Mouse (Mus musculus) mature B cell (primary cell): Measurements from ENCODE around the gene Pik3ip1.

Experiments
- in situ Hi-C: fragments of 300-500 bp; cut with MboI; formaldehyde crosslinking; loops from 2 replicates; pipeline ENCODE4 v1.14.3; 2019

The Pik3ip1 gene

DNA sequence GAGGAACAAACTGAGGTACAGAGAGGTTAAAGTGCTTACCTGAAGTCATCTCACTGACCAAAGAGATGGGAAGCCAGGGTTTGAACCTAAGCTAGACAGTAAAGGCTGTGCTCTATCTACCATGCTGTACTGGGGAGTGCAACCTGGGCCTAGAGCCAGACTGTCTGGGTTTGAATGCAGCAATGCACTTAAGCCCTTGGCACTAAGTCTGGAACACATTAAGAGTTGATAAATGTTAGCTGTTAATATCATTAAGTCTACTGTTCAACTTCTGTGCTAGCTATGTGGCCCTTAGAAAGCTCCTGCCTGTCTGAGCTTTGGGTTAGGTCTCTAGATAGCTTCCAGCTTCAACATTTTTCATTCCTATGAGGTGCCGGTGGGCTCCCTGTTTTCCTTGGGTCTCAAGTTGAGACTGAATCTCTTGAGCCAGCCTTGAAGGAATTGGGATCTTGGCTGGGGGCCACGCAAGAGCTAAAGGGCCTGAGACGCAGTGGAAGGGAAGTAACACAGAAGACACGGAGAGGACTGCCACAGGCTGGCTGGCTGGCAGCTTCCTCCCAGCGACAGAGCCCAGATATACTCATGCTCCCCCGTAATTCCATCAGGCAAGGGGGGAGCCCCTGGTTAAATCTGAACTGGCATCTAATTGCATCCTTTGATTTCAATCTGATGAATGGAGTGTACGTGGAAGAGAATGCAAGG is 43.5 kb downstream of the Pik3ip1 start:
- in situ Hi-C loops = no loop called here

DNA sequence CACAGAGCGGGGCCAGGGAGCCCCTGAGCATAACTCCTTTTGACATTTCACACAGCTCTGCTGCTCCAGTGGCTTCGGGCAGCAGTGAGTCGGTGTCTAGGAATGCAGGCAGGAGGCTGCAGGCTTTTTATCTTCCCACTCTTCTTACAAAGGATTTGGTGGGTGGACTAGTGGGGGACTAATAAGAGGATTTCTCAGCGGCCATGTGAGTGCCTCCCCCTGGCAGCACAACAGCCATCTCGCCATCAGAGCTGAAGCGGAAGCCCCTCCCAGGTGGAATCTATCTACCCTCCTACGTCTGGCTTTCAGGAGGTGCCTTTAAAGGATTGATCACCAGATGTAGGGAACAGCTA is 44.1 kb downstream of the Pik3ip1 start:
- in situ Hi-C loops = no loop called here

DNA sequence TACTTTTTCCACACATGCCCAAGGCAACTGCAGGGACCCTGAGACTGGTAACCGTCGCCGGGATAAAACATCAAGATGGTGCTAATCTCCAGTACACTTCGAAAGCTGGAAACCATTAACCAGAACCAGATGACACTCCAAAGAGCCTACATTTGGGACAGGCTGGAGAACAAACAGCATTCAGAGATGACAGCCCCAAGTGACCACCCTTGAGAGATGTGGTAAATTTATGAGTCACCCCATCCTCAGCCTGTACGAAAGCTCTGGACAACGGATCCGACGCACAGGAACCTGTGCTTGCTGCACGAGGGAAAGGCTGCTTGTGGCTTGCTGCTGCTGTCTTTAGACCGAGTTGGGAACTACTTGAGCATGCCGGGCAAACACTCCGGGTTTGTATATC is 44.5 kb downstream of the Pik3ip1 start:
- in situ Hi-C loops = no loop called here

DNA sequence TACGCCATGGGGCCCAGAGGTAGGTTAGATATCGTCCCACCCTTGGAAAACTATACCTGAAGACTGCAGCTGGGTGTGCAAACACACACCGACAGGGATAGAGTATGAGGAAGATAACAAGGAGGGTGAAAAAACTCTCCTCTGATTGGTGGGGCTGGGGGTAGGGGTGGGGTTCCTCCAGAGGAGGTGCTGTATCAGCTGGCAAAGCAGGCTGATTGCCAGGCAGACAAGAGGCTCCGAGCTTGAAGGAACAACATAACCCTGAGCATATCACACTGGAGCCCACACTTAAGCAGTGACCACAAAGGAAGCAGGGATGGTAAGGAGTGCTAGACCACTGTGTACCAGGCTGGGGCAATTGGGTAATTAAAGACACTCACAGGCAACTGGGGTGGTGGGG is 49.2 kb downstream of the Pik3ip1 start:
- in situ Hi-C loops = no loop called here

DNA sequence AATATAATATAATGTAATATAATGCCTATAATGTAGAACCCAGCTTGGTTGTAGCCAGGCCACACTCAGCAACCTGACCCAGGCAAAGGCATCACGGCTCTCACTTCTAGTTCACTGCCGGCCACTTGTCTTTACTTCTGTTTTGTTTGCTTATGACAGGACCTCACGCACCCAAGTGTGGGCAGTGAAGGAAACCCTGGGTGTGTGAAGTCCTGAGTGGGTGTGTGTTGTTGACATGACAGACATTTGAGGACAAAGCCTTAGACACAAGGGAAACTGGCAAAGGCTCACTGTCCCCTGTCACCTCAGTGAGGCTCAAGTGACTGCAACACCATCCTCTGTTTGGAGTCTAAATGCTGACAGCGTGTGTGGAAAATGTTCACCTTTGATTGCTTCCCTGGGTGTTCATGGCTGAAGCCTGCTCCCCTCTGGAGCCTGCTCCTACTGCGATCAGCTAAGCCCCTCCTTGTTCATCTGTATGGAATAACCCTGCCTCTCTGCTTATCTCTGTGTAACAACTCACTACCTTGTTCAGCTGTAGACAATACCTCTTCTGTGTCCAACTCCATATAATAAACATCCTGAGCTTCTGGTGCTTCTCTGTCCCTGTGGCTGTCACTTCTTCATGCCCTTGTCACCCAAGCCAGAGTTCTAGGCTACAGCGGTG is 51.1 kb downstream of the Pik3ip1 start:
- in situ Hi-C loops = no loop called here

DNA sequence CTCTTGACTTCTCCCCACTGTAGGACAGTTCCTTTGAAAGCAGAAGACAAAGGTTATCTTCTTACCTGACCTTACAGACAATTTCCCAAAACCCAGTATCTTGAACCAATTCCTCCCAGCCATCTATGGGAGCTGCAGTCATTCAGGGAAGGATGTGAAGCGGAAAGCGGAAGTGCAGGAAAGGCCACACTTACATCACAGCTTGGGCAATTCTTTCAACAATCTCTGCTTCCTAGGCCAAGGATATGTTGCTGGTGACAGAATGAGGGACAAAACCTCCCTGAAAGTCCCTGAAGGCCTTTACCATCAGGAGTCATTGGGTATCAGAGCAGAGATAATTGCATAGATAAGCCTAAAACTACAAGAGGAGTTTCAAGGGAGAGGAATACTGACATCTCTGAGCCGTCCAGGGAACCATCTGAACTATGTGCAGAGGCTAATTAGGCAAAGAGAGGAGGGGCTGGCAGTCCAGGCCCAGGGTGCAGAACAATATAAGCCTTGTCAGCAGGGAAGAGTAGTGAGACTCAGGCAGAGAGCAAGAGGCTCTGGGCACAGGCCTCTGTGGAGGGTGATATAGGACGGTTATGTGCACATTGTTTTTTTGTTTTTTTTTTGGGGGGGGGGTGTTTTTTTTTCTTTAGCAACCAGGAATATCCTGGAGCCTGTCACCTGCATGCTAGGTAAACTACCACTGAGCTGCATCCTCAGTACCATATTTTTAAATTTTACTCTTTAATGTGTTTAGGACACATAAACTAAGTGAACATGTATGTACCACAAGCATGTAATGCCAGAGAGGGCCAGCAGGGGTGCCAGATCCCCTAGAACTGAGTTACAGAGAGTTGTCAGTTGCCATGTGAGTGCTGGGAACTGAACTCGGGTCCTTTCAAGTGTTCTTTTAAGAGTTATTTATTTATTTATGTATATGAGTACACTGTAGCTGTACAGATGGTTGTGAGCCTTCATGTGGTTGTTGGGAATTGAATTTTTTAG is 52.7 kb downstream of the Pik3ip1 start:
- in situ Hi-C loops = no loop called here

DNA sequence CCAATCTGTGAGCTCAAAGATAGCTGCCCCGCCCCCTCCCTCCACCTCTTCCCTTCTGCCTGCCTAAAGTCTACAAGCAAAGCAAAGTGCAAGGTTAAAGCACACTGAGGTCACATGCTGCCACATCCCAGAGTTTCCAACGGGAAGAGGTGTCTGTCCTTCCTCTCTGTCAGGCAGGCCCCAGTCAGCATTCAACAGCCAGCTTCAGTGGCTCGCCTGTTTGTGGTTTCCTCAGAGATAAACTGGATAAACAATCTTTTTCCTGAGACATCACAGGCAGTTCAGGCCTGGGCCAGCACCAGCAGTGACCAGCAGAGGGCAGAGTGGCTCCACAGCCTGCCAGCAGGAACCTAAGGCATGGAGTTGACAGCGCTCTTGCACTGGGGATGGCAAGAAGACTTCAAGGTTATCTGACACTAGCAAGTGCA is 56.8 kb downstream of the Pik3ip1 start:
- in situ Hi-C loops = no loop called here

DNA sequence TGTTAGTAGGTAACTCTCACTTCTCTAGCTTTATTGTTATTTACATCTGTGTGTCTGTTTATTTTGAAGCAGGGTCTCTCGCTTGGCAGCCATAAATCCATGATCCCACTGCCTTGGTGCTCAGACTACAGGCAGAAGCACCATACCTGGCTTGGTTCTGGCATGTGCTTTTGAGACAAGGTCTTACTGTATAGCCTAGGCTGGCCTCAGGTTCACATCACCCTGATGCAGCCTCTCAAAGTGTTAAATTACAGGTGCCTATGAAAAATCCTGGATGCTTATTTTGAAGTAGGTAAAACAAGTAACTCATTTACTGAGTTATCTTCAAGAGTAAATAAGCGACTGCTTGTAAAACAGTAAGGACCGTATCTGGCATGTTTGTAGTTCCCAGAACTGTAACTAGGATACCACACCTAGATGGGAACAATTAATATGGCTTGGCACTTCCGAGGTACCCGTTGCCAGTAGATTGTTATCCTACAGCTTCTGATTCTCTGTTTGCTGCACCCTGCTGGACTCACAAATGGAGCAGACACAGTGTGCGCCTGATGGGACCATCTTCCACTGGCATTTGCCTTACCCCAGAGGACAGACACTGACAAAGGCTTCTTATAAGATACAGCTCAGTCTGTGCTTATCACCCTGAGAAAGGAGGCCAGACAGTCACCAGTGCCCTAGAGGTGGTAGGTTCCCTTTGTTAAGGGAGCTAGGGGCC is 57.4 kb downstream of the Pik3ip1 start:
- in situ Hi-C loops = no loop called here

DNA sequence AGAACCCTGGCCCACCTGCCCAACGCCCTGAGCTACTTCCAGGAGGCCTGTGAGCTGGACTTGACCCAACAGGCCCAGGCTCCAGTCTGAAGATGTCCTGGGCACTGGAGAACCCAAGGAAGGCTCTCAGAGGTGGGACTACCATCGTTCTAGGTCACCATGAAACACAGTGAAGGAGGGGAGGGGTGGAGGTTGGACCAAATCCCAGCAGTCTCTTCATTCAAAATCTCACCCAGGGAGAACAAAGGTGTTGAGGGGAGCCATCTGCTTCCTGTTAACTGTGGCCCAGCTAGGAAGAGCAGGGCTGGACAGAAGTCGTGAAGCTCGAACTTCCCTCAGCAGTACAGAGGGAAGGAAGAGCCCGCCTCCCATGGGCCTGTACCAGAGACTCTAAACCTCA is 59.8 kb downstream of the Pik3ip1 start:
- in situ Hi-C loops = no loop called here

DNA sequence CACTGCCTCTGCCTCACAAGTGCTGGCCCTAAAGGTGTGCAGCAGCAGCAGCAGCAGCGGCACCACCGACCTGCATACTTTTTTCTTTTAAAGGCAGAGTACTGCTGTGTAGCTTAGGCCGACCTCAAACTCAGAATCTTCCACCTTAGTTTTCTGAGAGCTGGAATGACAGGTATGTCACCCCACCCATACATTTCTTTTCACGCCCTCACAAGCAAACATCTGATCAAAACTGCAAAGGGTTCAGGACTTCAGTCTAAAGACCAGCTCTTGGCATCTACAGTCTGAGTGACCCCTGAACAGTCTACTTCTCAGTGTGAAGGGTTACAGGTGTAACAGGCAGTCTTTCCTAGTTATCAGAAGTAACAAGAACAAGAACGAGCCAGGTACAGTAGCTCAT is 60.6 kb downstream of the Pik3ip1 start:
- in situ Hi-C loops = no loop called here

DNA sequence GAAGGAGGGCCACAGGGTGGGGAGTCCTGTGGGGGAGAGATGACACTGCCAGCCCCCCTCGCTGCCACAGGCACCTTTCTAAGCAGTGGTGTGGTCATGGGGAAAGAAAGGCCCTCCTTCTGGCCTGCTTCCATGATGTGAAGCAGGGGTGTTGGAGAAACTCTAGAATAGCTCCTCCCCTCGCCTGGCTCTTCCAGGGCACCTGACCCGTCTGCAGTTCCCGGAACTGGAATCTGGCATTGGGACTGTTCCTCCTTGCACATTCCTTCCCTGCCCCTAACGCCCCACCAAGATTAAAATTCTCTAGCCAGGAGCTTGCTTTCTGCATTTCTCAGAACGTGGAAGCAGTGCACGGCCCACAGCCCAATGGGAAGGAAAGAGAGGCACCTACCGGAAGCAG is 62.3 kb downstream of the Pik3ip1 start:
- in situ Hi-C loops = no loop called here
